Mouse (Mus musculus): Measurements from ENCODE around the gene 1110004F10Rik. TPM values are rescaled to one million over a fixed set of nuclear protein-coding genes. Genes with fewer than 3 reads are reported as not detected.

1110004F10Rik gene
- polyA plus RNA-seq, 1 experiment from 2014 or later, result 244 TPM

- DNase-seq (ENCODE audit: low spot score) (peak; percentile 48), ATAC-seq (ENCODE audit: low read depth) (peak; percentile 38)
- peaks cover 62% of the 10 kb centered on the region for H3K27me3 ChIP-seq (replicated peaks; ENCODE audit: control insufficient read depth, insufficient read depth, low read length)
- peak overlapping the region; percentile 99 for H3K4me2 ChIP-seq (ENCODE audit: low read depth, low read length)
- H3K4me3 ChIP-seq (ENCODE audit: low read depth, low read length), result peak overlapping the region; percentile 64
- H3K4me1 ChIP-seq (ENCODE audit: control insufficient read depth, insufficient read depth, low read length), result peaks cover 8% of the 10 kb centered on the region
- peak overlapping the region; percentile 75 for H3K9ac ChIP-seq (ENCODE audit: low read depth, low read length)
- H3K27ac ChIP-seq (replicated peaks; ENCODE audit: low read depth, low read length), result peak overlapping the region; percentile 94
- no peaks in the 10 kb centered on the region for H3K36me3 ChIP-seq (ENCODE audit: control insufficient read depth, insufficient read depth, low read length)
- WGBS, result under 1% methylated on average over 35 of the region's 54 CpGs
- no peaks in the 10 kb centered on the region for H3K9me3 ChIP-seq (ENCODE audit: control insufficient read depth, low read length)
Measured at GRCm38 (mm10) chr7:116033371-116034241, 5.6 kb upstream of the 1110004F10Rik start.

DNA sequence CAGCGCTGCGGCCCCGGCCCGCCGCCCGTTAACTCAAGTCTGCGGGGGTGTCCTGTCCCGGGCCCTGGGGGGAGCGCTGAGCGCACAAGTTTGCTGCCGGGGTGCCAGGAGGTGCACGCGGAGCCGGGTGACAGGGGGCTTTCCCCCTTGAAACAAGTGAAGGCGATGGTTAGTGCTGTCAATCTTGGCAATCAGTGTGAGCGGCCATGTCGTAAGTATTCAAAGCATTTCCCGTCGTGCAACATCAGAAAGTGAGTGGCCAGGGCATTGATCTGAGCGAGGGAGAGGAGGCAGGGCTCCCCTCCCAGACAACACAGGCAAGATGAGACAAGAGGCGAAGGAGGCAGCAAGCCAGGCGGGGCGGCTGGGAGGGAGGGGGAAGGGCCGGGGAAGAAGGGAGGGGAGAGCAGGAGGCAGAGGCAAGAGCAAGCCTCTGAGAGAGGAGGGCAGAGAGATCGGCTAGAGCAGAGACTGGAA lies 4.9 kb upstream of the 1110004F10Rik start:
- Histone ChIP-seq H3K4me3 (ENCODE audit: low read depth, low read length) (peak overlapping the region; percentile 64), H3K36me3 (ENCODE audit: control insufficient read depth, insufficient read depth, low read length) (no peaks in the 10 kb centered on the region), H3K4me1 (ENCODE audit: control insufficient read depth, insufficient read depth, low read length) (peaks cover 8% of the 10 kb centered on the region), H3K9ac (ENCODE audit: low read depth, low read length) (peak overlapping the region; percentile 75), H3K27ac (replicated peaks; ENCODE audit: low read depth, low read length) (peak overlapping the region; percentile 94), H3K9me3 (ENCODE audit: control insufficient read depth, low read length) (no peaks in the 10 kb centered on the region), H3K4me2 (ENCODE audit: low read depth, low read length) (peak overlapping the region; percentile 99), H3K27me3 (replicated peaks; ENCODE audit: control insufficient read depth, insufficient read depth, low read length) (peaks cover 68% of the 10 kb centered on the region)
- 0% methylated on average over 24 of the region's 25 CpGs for WGBS
- DNase-seq (ENCODE audit: low spot score) (peak; percentile 85), ATAC-seq (ENCODE audit: low read depth) (peak; percentile 32)

GRCm38 (mm10) chr7:116035504-116035903 lies 3.7 kb upstream of the 1110004F10Rik start:
- Histone ChIP-seq H3K4me3 (ENCODE audit: low read depth, low read length) (peak overlapping the region; percentile 64), H3K27me3 (replicated peaks; ENCODE audit: control insufficient read depth, insufficient read depth, low read length) (peaks cover 68% of the 10 kb centered on the region), H3K36me3 (ENCODE audit: control insufficient read depth, insufficient read depth, low read length) (no peaks in the 10 kb centered on the region), H3K4me2 (ENCODE audit: low read depth, low read length) (peak overlapping the region; percentile 99), H3K9me3 (ENCODE audit: control insufficient read depth, low read length) (no peaks in the 10 kb centered on the region), H3K9ac (ENCODE audit: low read depth, low read length) (peak overlapping the region; percentile 75), H3K4me1 (ENCODE audit: control insufficient read depth, insufficient read depth, low read length) (peaks cover 8% of the 10 kb centered on the region), H3K27ac (replicated peaks; ENCODE audit: low read depth, low read length) (no peak overlapping the region)
- DNase-seq (ENCODE audit: low spot score) (no peak), ATAC-seq (ENCODE audit: low read depth) (no peak)
- 42% methylated on average over 4 of the region's 4 CpGs for WGBS

DNA sequence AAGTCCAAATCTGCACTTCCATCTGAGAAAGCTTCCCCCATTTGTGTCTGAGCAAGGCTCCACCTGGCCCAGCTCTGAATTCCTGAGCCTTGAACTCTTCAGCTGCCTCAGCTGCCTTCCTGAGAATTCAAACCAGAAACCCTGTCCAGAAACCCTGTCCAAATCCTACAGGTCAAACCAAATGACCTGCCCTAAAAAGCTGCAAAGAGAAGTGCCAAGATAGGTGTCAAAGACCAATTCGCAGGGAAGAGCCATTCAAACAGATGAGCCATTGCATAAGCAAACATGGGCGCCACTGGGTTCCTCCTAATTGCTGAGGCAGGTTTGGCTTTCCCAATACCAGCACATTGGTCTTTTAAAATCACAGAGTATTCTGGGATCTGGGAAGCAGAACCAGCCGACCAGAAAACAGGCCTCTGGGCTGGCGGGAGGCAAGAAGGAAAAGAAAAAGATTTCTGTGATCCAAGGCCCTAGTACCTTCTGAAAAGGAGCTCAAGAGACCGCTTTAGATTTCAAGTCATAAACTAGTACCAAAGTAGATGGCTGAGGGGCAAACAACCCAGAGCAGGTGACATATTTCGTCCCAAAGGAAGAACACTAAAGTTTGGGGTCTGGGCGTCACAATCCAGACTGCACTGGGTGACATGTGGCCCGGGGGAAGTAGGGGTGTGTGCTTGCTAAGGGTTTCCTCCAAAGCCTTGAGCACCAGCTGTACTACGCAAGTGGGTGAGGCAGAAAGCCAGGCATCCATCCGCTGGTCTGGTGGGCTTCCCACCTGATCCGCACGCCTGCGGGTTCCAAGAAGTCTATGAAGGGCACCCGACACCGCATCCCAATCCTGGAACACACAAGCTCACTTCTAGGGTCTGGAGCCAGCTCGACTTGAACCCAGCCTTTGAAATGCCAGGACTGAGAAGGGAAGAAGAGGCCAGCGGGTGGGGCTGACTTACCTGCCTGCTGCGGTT lies 2.3 kb upstream of the 1110004F10Rik start:
- no peak for DNase-seq (ENCODE audit: low spot score)
- Histone ChIP-seq H3K4me1 (ENCODE audit: control insufficient read depth, insufficient read depth, low read length) (0 out of 2 replicates have a peak, but pooled peaks cover 4% of the 10 kb centered on the region), H3K9ac (ENCODE audit: low read depth, low read length) (peak overlapping the region; percentile 75), H3K4me3 (ENCODE audit: low read depth, low read length) (peak overlapping the region; percentile 64), H3K27me3 (replicated peaks; ENCODE audit: control insufficient read depth, insufficient read depth, low read length) (peaks cover 73% of the 10 kb centered on the region), H3K36me3 (ENCODE audit: control insufficient read depth, insufficient read depth, low read length) (no peaks in the 10 kb centered on the region), H3K9me3 (ENCODE audit: control insufficient read depth, low read length) (no peaks in the 10 kb centered on the region), H3K27ac (replicated peaks; ENCODE audit: low read depth, low read length) (no peak overlapping the region), H3K4me2 (ENCODE audit: low read depth, low read length) (peak overlapping the region; percentile 99)
- WGBS, result 23% methylated on average over 18 of the region's 18 CpGs
- ATAC-seq (ENCODE audit: low read depth), result no peak

GRCm38 (mm10) chr7:116038024-116038423 lies 1.2 kb upstream of the 1110004F10Rik start:
- no peaks in the 10 kb centered on the region for H3K36me3 ChIP-seq (ENCODE audit: control insufficient read depth, insufficient read depth, low read length)
- H3K4me1 ChIP-seq (ENCODE audit: control insufficient read depth, insufficient read depth, low read length), result 0 out of 2 replicates have a peak, but pooled peaks cover 4% of the 10 kb centered on the region
- WGBS, result 2% methylated on average over 13 of the region's 13 CpGs
- peak overlapping the region; percentile 50 for H3K9ac ChIP-seq (ENCODE audit: low read depth, low read length)
- H3K4me3 ChIP-seq (ENCODE audit: low read depth, low read length), result peak overlapping the region; percentile 64
- H3K9me3 ChIP-seq (ENCODE audit: control insufficient read depth, low read length), result no peaks in the 10 kb centered on the region
- H3K27me3 ChIP-seq (replicated peaks; ENCODE audit: control insufficient read depth, insufficient read depth, low read length), result peaks cover 73% of the 10 kb centered on the region
- no peak overlapping the region for H3K27ac ChIP-seq (replicated peaks; ENCODE audit: low read depth, low read length)
- ATAC-seq (ENCODE audit: low read depth), result no peak
- H3K4me2 ChIP-seq (ENCODE audit: low read depth, low read length), result peak overlapping the region; percentile 99
- peak; percentile 32 for DNase-seq (ENCODE audit: low spot score)

DNA sequence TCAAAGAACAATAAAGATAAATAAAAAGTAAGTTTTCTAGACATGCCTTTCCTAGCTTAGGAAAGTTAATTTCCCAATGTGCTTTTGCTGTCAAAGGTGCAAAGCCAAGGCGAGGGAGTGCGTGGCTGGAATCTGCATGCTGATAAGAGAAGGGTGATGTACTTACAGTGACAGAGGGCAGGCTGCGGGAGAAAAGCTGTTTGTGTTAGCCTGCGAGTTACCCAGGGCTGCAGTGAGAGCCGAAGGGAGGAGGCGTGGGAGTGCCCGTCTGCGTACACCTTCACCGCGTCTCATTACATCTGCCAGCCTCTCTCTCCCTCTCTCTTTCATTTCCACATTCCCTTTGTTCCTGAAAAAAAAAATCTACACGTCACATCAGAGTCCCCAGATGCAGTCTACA lies 686 bp upstream of the 1110004F10Rik start, which contains the start of gene Sox6:
Sox6 (minus strand) TSS at position 286 of the 400 bp plus-strand sequence.
- Histone ChIP-seq H3K27ac (replicated peaks; ENCODE audit: low read depth, low read length) (peak within 1 kb of the TSS; percentile 4), H3K36me3 (ENCODE audit: control insufficient read depth, insufficient read depth, low read length) (no peaks in the 10 kb centered on the region), H3K4me3 (ENCODE audit: low read depth, low read length) (peak within 1 kb of the TSS; percentile 64), H3K4me1 (ENCODE audit: control insufficient read depth, insufficient read depth, low read length) (0 out of 2 replicates have a peak, but pooled peaks cover 4% of the 10 kb centered on the region), H3K4me2 (ENCODE audit: low read depth, low read length) (peak within 1 kb of the TSS; percentile 99), H3K27me3 (replicated peaks; ENCODE audit: control insufficient read depth, insufficient read depth, low read length) (peaks cover 70% of the 10 kb centered on the region), H3K9me3 (ENCODE audit: control insufficient read depth, low read length) (no peaks in the 10 kb centered on the region), H3K9ac (ENCODE audit: low read depth, low read length) (peak within 1 kb of the TSS; percentile 50)
- ATAC-seq (ENCODE audit: low read depth), result no peak
- peak; percentile 25 for DNase-seq (ENCODE audit: low spot score)
- under 1% methylated on average over 11 of the region's 11 CpGs for WGBS

DNA sequence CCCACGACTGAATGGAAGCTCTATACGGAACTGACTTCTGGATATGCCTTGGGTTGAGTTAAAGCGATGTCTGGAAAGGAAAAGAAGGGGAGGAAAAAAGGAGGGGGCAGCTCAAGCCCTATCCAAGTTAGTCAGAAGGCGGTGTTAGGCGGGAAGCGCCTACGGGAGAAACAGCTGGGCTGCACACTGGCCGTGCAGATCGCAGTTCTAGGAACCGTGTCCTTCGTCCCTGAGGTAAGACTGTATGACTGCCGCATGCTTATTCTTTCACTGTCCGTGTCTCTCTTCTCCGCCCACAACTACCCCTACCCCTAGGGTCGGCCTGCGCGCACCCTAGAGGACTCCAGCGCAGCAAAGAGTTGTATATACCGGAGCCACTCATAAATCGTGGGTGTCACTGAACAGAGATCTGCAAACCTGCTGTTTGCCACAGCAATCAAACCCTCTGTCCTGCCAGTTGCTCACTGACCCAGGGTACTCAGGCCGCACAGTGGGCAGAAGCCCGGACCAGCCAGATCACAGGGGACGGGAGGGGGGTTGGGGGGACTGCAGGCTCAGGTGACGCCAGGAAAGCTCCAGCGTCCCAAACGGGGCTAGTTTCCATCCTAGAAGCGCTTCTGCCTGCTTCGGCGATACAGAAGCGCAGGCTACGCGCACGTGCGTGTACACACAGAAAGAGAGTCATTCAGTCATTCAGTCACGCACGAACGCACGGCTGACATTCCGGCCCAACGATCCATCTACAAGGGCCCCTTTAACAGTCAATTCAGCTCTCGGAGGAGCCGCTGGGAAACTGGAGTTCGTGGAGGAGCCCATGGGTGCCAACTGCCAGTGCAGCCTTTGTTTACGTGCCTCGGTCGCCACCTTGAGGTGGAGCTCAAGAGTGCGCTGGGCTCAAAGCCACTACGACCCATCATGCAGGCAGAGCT lies 605 bp downstream of the 1110004F10Rik start:
- no peaks in the 10 kb centered on the region for H3K36me3 ChIP-seq (ENCODE audit: control insufficient read depth, insufficient read depth, low read length)
- peak overlapping the region; percentile 64 for H3K4me3 ChIP-seq (ENCODE audit: low read depth, low read length)
- peak; percentile 90 for ATAC-seq (ENCODE audit: low read depth)
- no peaks in the 10 kb centered on the region for H3K4me1 ChIP-seq (ENCODE audit: control insufficient read depth, insufficient read depth, low read length)
- peak overlapping the region; percentile 4 for H3K27ac ChIP-seq (replicated peaks; ENCODE audit: low read depth, low read length)
- peak overlapping the region; percentile 99 for H3K4me2 ChIP-seq (ENCODE audit: low read depth, low read length)
- peak; percentile 92 for DNase-seq (ENCODE audit: low spot score)
- H3K9ac ChIP-seq (ENCODE audit: low read depth, low read length), result peak overlapping the region; percentile 50
- WGBS, result under 1% methylated on average over 48 of the region's 48 CpGs
- peaks cover 57% of the 10 kb centered on the region for H3K27me3 ChIP-seq (replicated peaks; ENCODE audit: control insufficient read depth, insufficient read depth, low read length)
- H3K9me3 ChIP-seq (ENCODE audit: control insufficient read depth, low read length), result no peaks in the 10 kb centered on the region

Data from embryonic facial prominence, embryonic 14.5 days (tissue).